Mouse (Mus musculus) midbrain, embryonic 14.5 days (tissue): ENCODE measurements around the gene Ndufb8. TPM values are rescaled to one million over a fixed set of nuclear protein-coding genes. Genes with fewer than 3 reads are reported as not detected.

Experiments
- ATAC-seq: fragments of 200-750 bp; cut with Nextera tagmentation; 2 replicates; pipeline ENCODE4 v1.8.0; 2017; ENCODE audit warnings: moderate number of reproducible peaks, moderate library complexity; ENCODE audit not compliant: low FRiP score, low TSS enrichment
- DNase-seq: peaks from one replicate; pipeline ENCODE4 v3.0.0-alpha.2; 2015
- H3K27ac ChIP-seq: fragments of 300-500 bp; sonication (generic); replicated peaks from 2 replicates; pipeline ENCODE4 v1.5.1; 2014; ENCODE audit warnings: mild to moderate bottlenecking, low read depth, low read length, moderate library complexity
- H3K27me3 ChIP-seq: fragments of 300-500 bp; sonication (generic); 2 replicates; pipeline ENCODE4 v1.6.1; 2014; ENCODE audit warnings: low read length, control low read depth, mixed read lengths; ENCODE audit not compliant: control insufficient read depth, insufficient read depth
- H3K36me3 ChIP-seq: fragments of 300-500 bp; sonication (generic); 2 replicates; pipeline ENCODE4 v1.6.1; 2014; ENCODE audit warnings: low read length, control low read depth; ENCODE audit not compliant: control insufficient read depth, insufficient read depth
- H3K4me1 ChIP-seq: fragments of 300-500 bp; sonication (generic); 2 replicates; pipeline ENCODE4 v1.6.1; 2014; ENCODE audit warnings: mild to moderate bottlenecking, antibody characterized with exemption, low read length, control low read depth; ENCODE audit not compliant: control insufficient read depth, insufficient read depth
- H3K4me2 ChIP-seq: fragments of 300-500 bp; sonication (generic); 2 replicates; pipeline ENCODE4 v1.6.1; 2014; ENCODE audit warnings: mild to moderate bottlenecking, low read length, moderate library complexity
- H3K4me3 ChIP-seq: fragments of 300-500 bp; sonication (generic); replicated peaks from 2 replicates; pipeline ENCODE4 v1.5.1; 2014; ENCODE audit warnings: low read depth, low read length
- H3K9ac ChIP-seq: fragments of 300-500 bp; sonication (generic); replicated peaks from 2 replicates; pipeline ENCODE4 v1.6.1; 2014; ENCODE audit warnings: mild to moderate bottlenecking, low read length, moderate library complexity
- H3K9me3 ChIP-seq: fragments of 300-500 bp; sonication (generic); 2 replicates; pipeline ENCODE4 v1.6.1; 2016; ENCODE audit warnings: low read length, control low read depth, mixed read lengths; ENCODE audit not compliant: control insufficient read depth
- WGBS: fragments of 180-500 bp; shearing (Covaris S2); extraction: QIAGEN DNeasy Blood & Tissue Kit; methylation state at CpG from one replicate; pipeline ENCODE4 v1.1.7; 2014; 5-methylcytosine and 5-hydroxymethylcytosine counted together
- polyA plus RNA-seq: library from polyadenylated mRNA; unstranded; fragments of >200 nt; fragmentation: Nextera tagmentation; extraction: Ambion mirVana; gene quantifications from 2 replicates; pipeline ENCODE4 v1.2.1, GENCODE M21; 2014

Gene Ndufb8
- polyA plus RNA-seq, 1 experiment from 2014 or later: 566 TPM

DNA sequence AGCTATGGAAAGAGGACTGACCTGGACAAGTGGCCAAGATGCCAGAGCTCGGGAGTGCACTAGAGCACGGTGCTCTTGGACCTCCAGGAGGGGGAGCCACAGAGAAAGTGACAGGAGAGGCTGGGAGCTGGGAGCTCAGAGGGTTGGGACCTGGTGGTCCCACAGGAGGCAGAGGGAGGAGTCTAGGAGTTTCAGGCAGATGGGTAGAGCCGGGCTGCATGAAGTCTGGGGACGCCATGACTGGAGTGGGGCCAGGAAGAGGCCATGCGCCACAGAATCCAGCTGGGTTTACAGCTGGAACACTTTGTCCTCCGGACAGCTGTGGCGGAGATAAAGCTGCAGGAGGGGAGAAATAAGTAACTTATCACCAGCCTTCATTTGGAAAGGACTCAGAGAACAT lies 36.1 kb downstream of the Ndufb8 start:
- WGBS: 28% methylated on average over 7 of the region's 7 CpGs
- H3K4me3 ChIP-seq: no peak overlapping the region
- no peak overlapping the region for H3K4me2 ChIP-seq
- DNase-seq (no peak), ATAC-seq (no peak)
- no peak overlapping the region for H3K27ac ChIP-seq
- 0 out of 2 replicates have a peak, but pooled peaks cover 8% of the 10 kb centered on the region for H3K4me1 ChIP-seq
- H3K27me3 ChIP-seq: peaks cover 89% of the 10 kb centered on the region
- no peaks in the 10 kb centered on the region for H3K9me3 ChIP-seq
- H3K9ac ChIP-seq: no peak overlapping the region
- no peaks in the 10 kb centered on the region for H3K36me3 ChIP-seq

GRCm38 (mm10) chr19:44517996-44518768 lies 37.1 kb downstream of the Ndufb8 start:
- Histone ChIP-seq H3K9ac (no peak overlapping the region), H3K4me2 (no peak overlapping the region), H3K27me3 (peaks cover 90% of the 10 kb centered on the region), H3K36me3 (no peaks in the 10 kb centered on the region), H3K9me3 (no peaks in the 10 kb centered on the region), H3K4me3 (no peak overlapping the region), H3K4me1 (0 out of 2 replicates have a peak, but pooled peaks cover 13% of the 10 kb centered on the region), H3K27ac (no peak overlapping the region)
- WGBS: 36% methylated on average over 12 of the region's 12 CpGs
- ATAC-seq (no peak), DNase-seq (no peak)

- Histone ChIP-seq H3K36me3 (no peaks in the 10 kb centered on the region), H3K27me3 (peaks cover 96% of the 10 kb centered on the region), H3K4me2 (no peak overlapping the region), H3K4me3 (no peak overlapping the region), H3K27ac (no peak overlapping the region), H3K9me3 (no peaks in the 10 kb centered on the region), H3K4me1 (peaks cover 27% of the 10 kb centered on the region), H3K9ac (no peak overlapping the region)
- no peak for DNase-seq
- 22% methylated on average over 6 of the region's 6 CpGs for WGBS
- ATAC-seq: no peak
These were observed 39.5 kb downstream of the Ndufb8 start for GRCm38 (mm10) chr19:44515769-44516168.

DNA sequence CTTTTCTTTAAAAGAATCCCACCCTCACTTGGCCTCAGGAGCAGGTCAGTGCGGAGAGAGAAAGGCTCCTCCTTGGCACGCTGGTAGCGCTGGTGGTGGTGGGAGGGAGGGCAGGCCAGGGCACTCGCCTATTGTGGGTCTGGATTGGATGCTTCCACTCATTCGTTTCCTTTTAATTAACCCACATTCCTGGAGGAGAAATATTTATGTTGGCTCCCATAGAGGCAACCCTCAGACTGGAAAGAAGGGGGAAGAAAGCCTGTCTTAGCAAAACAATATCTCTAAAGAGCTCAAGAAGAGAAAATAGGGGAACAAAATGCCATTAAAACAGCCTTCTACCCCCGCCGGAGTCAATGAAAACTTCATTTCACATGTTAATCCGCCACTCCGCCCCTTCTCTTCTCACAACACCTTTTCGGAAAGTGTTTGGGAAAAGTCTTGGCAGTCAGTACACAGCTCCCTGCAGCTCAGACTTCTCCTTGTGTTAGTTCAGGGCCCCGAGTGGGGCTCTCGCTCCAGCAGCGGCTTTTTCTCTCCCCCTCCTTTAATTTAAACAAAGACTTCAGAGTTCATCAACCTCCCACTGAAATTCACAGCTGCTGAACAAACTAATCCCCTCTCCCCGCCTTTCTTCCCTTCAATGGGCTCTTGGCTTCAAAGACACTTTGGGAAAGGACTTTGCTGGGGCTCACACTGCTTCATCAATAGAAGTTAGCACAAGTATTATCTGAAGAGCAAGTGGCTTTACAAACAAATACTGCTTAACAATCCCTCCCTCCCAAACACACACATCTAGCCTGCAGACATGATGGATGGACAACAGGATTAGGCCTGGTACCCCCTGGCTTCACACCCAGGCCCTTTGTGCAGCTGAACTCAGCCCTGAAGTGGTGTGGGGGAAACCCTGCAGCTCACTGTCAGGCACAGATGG lies 40.5 kb downstream of the Ndufb8 start:
- Histone ChIP-seq H3K4me3 (no peak overlapping the region), H3K36me3 (no peaks in the 10 kb centered on the region), H3K4me1 (peaks cover 27% of the 10 kb centered on the region), H3K4me2 (peak overlapping the region; percentile 15; the same call in 1 of the 2 replicates), H3K27me3 (peaks cover 96% of the 10 kb centered on the region), H3K9me3 (no peaks in the 10 kb centered on the region), H3K9ac (no peak overlapping the region), H3K27ac (no peak overlapping the region)
- ATAC-seq: peak; percentile 71
- WGBS: 2% methylated on average over 14 of the region's 14 CpGs
- DNase-seq: peak; percentile 75

- no peak for ATAC-seq
- no peak for DNase-seq
- Histone ChIP-seq H3K4me1 (peaks cover 27% of the 10 kb centered on the region), H3K4me3 (no peak overlapping the region), H3K4me2 (peak overlapping the region; percentile 15; the same call in 1 of the 2 replicates), H3K36me3 (no peaks in the 10 kb centered on the region), H3K27me3 (peaks cover 94% of the 10 kb centered on the region), H3K9ac (no peak overlapping the region), H3K27ac (no peak overlapping the region), H3K9me3 (no peaks in the 10 kb centered on the region)
- 9% methylated on average over 7 of the region's 7 CpGs for WGBS
These were observed 41.2 kb downstream of the Ndufb8 start for GRCm38 (mm10) chr19:44513921-44514482.

- no peak overlapping the region for H3K9ac ChIP-seq
- H3K9me3 ChIP-seq: no peaks in the 10 kb centered on the region
- no peak overlapping the region for H3K4me3 ChIP-seq
- H3K27me3 ChIP-seq: peaks cover 94% of the 10 kb centered on the region
- no peaks in the 10 kb centered on the region for H3K36me3 ChIP-seq
- WGBS: 5% methylated on average over 11 of the region's 11 CpGs
- ATAC-seq (no peak), DNase-seq (no peak)
- peaks cover 27% of the 10 kb centered on the region for H3K4me1 ChIP-seq
- H3K4me2 ChIP-seq: 0 out of 2 replicates have a peak overlapping the region, but pooled peaks have one; percentile 9
- H3K27ac ChIP-seq: no peak overlapping the region
These were observed 42.0 kb downstream of the Ndufb8 start for GRCm38 (mm10) chr19:44513054-44513833.

GRCm38 (mm10) chr19:44512601-44513000 lies 42.6 kb downstream of the Ndufb8 start:
- no peaks in the 10 kb centered on the region for H3K36me3 ChIP-seq
- H3K4me2 ChIP-seq: no peak overlapping the region; the same call in 1 of the 2 replicates
- H3K4me3 ChIP-seq: no peak overlapping the region
- H3K4me1 ChIP-seq: peaks cover 27% of the 10 kb centered on the region
- WGBS: 14% methylated on average over 5 of the region's 5 CpGs
- peaks cover 94% of the 10 kb centered on the region for H3K27me3 ChIP-seq
- H3K9ac ChIP-seq: no peak overlapping the region
- no peak overlapping the region for H3K27ac ChIP-seq
- ATAC-seq (no peak), DNase-seq (no peak)
- H3K9me3 ChIP-seq: no peaks in the 10 kb centered on the region
